Mouse (Mus musculus): ENCODE data around the gene Uggt1. TPM values are rescaled to one million over a fixed set of nuclear protein-coding genes. Genes with fewer than 3 reads are reported as not detected.

The Uggt1 gene
- polyA plus RNA-seq, 2 experiments from 2014 or later, result 22.7 to 26.5 TPM

GRCm38 (mm10) chr1:36255871-36256640, 11.5 kb upstream of the Uggt1 start:
- no peak for ATAC-seq

- no peak for ATAC-seq
These were observed 10.3 kb upstream of the Uggt1 start for GRCm38 (mm10) chr1:36254635-36255360.

- ATAC-seq, result peak; percentile 95
These were observed 8.3 kb upstream of the Uggt1 start for GRCm38 (mm10) chr1:36252791-36253190.

- no peak for ATAC-seq
These were observed 6.9 kb upstream of the Uggt1 start for GRCm38 (mm10) chr1:36251426-36251825.

- no peak for ATAC-seq
These were observed 2.2 kb upstream of the Uggt1 start for GRCm38 (mm10) chr1:36246688-36247087.

- ATAC-seq, result no peak
These were observed 302 bp upstream of the Uggt1 start for GRCm38 (mm10) chr1:36244828-36245215.

- peak; percentile 7 for ATAC-seq
These were observed 968 bp downstream of the Uggt1 start for GRCm38 (mm10) chr1:36243447-36244057.

- peak; percentile 44 for ATAC-seq
These were observed 2.6 kb downstream of the Uggt1 start for GRCm38 (mm10) chr1:36241903-36242429.

- ATAC-seq, result no peak
These were observed 4.3 kb downstream of the Uggt1 start for GRCm38 (mm10) chr1:36240176-36240575.

- ATAC-seq, result no peak
These were observed 5.1 kb downstream of the Uggt1 start for GRCm38 (mm10) chr1:36239396-36239795.

GRCm38 (mm10) chr1:36235855-36236254, 8.7 kb downstream of the Uggt1 start:
- no peak for ATAC-seq

- peak; percentile 53 for ATAC-seq
These were observed 9.4 kb downstream of the Uggt1 start for GRCm38 (mm10) chr1:36235057-36235639.

GRCm38 (mm10) chr1:36233218-36233617, 11.3 kb downstream of the Uggt1 start:
- ATAC-seq, result no peak

- ATAC-seq, result no peak
These were observed 13.4 kb downstream of the Uggt1 start for GRCm38 (mm10) chr1:36230919-36231705.

- no peak for ATAC-seq
These were observed 16.1 kb downstream of the Uggt1 start for GRCm38 (mm10) chr1:36228461-36228860.

- peak; percentile 51 for ATAC-seq
These were observed 19.9 kb downstream of the Uggt1 start for GRCm38 (mm10) chr1:36224648-36225047.

- no peak for ATAC-seq
These were observed 30.2 kb downstream of the Uggt1 start for GRCm38 (mm10) chr1:36214324-36214723.

GRCm38 (mm10) chr1:36201739-36202138, 42.8 kb downstream of the Uggt1 start:
- no peak for ATAC-seq

GRCm38 (mm10) chr1:36194482-36194881, 50.0 kb downstream of the Uggt1 start:
- no peak for ATAC-seq

- ATAC-seq, result no peak
These were observed 52.6 kb downstream of the Uggt1 start for GRCm38 (mm10) chr1:36191966-36192365.

- no peak for ATAC-seq
These were observed 64.5 kb downstream of the Uggt1 start for GRCm38 (mm10) chr1:36180038-36180437.

GRCm38 (mm10) chr1:36173461-36173860, 71.1 kb downstream of the Uggt1 start:
- no peak for ATAC-seq

All from CD4-positive, CD25-positive, alpha-beta regulatory T cell, adult 4 months (primary cell).